Mouse (Mus musculus) G1E (cell line): Measurements from ENCODE around the gene Tbc1d21.

Experiments used
- CTCF ChIP-seq: IDR thresholded peaks from 2 replicates; pipeline ENCODE4 v1.5.1; 2012; ENCODE audit warnings: low read depth, low read length, inconsistent platforms, mixed read lengths
- GATA1 ChIP-seq: IDR thresholded peaks from 2 replicates; pipeline ENCODE4 v1.6.1; 2012; ENCODE audit warnings: borderline replicate concordance, low read length, inconsistent platforms, mixed read lengths
- POLR2AphosphoS5 ChIP-seq: IDR thresholded peaks from 2 replicates; pipeline ENCODE4 v1.6.1; 2012; ENCODE audit warnings: low read depth, low read length, inconsistent platforms; ENCODE audit not compliant: insufficient replicate concordance

- TF ChIP-seq CTCF: no peak
- no peak for TF ChIP-seq GATA1
- no peak for TF ChIP-seq POLR2AphosphoS5
These were observed 8.9 kb downstream of the Tbc1d21 start for GRCm38 (mm10) chr9:58361373-58361772.
